Mouse (Mus musculus): ENCODE results near the gene Pcnx2. TPM values are rescaled to one million over a fixed set of nuclear protein-coding genes. Genes with fewer than 3 reads are reported as not detected.
A peak's percentile ranks its signal among the peaks of the same experiment; 100 is the strongest.

The Pcnx2 gene
- total and polyA plus RNA-seq, 3 experiments = not detected

DNA sequence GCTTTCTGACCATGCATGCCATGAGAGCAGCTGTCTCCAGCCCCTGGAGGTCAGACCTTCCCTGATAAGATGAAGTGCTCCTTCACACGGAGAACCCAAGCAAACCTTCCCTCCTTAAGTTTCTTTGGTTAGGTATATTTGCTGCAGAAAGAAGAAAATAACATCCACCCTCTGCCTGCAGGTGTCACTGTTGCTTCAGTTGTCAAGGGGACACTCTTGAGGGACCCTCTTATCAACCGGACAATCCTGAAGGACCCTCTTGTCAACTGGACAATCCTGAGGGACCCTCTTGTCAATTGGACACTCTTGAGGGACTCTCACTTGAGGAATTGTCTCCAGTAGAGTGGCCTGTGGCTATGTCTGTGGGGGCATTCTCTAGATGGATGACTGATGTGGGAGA, 73.4 kb downstream of the Pcnx2 start:
- peaks cover 3% of the 10 kb centered on the region for H3K9me3 ChIP-seq (replicated peaks; ENCODE audit: low read length)
- TF ChIP-seq JUND (conservative IDR thresholded peaks at IDR 0.05; ENCODE audit: low read depth, low read length) (no peak), MAX (IDR thresholded peaks at IDR 0.05; ENCODE audit: low read length) (no peak), ELF1 (IDR thresholded peaks at IDR 0.05; ENCODE audit: low read depth, low read length) (no peak), ZKSCAN1 (IDR thresholded peaks at IDR 0.05; ENCODE audit: borderline replicate concordance, low read depth, low read length) (no peak), CTCF (conservative IDR thresholded peaks at IDR 0.05 in 1 of 2, IDR thresholded peaks at IDR 0.05 in 1 of 2; ENCODE audit: low read depth in 2 of 2, low read length in 2 of 2) (peak in 1 of 2 experiments; percentile 62; a peak in 2 of 4 replicates), E2F4 (IDR thresholded peaks at IDR 0.05; ENCODE audit: insufficient replicate concordance, low read depth, low read length) (no peak), ETS1 (conservative IDR thresholded peaks at IDR 0.05; ENCODE audit: low read depth, low read length) (no peak), SIN3A (IDR thresholded peaks at IDR 0.05; ENCODE audit: low read length) (no peak), MXI1 (IDR thresholded peaks at IDR 0.05; ENCODE audit: low read depth, low read length) (no peak), MYC (IDR thresholded peaks at IDR 0.05; ENCODE audit: low read depth, low read length) (no peak), SMC3 (IDR thresholded peaks at IDR 0.05; ENCODE audit: low read depth, low read length) (peak; percentile 23; the same call in 1 of the 2 replicates), TCF12 (IDR thresholded peaks at IDR 0.05; ENCODE audit: low read depth, low read length) (no peak), RAD21 (IDR thresholded peaks at IDR 0.05; ENCODE audit: low read depth, low read length) (peak; percentile 40), PAX5 (IDR thresholded peaks at IDR 0.05; ENCODE audit: low read length) (no peak), MEF2A (IDR thresholded peaks at IDR 0.05; ENCODE audit: borderline replicate concordance, low read depth, low read length) (no peak)
- H3K4me1 ChIP-seq (ENCODE audit: control insufficient read depth in 1 of 2, insufficient read depth in 2 of 2) = 0 out of 4 replicates have a peak, but pooled peaks cover 0 to 6% of the 10 kb centered on the region in 2 experiments
- no peak overlapping the region for H3K4me2 ChIP-seq (ENCODE audit: insufficient read depth, low read depth, poor library complexity, severe bottlenecking)
- dilution Hi-C loops (cut with MboI; ENCODE audit: extremely low pct_ligation_motif_present, extremely low pct_unique_long_range_greater_than_20kb, low sequenced_read_pairs) = no loop called here
- no peak overlapping the region for H3K9ac ChIP-seq (ENCODE audit: insufficient read depth, low read depth)
- no peaks in the 10 kb centered on the region for H3K79me2 ChIP-seq (replicated peaks; ENCODE audit: control insufficient read depth, extremely low read depth, insufficient read depth, poor library complexity, severe bottlenecking)
- H3K27me3 ChIP-seq (replicated peaks) = peaks cover 38% of the 10 kb centered on the region
- no peaks in the 10 kb centered on the region for H3K36me3 ChIP-seq (replicated peaks in 1 of 2; ENCODE audit: control insufficient read depth in 1 of 2, insufficient read depth in 1 of 2, low read length in 1 of 2)
- no peak overlapping the region for H3K27ac ChIP-seq (ENCODE audit: insufficient read depth, low read depth)
- in situ Hi-C loops (cut with MboI; ENCODE audit: low pct_ligation_motif_present, low pct_unique_long_range_greater_than_20kb, low sequenced_read_pairs) = no loop called here
- no peak overlapping the region for H3K4me3 ChIP-seq (replicated peaks in 1 of 3; ENCODE audit: low read depth in 2 of 3, low read length in 2 of 3, poor library complexity in 1 of 3)
- no peak for DNase-seq (ENCODE audit: extremely low read depth)

DNA sequence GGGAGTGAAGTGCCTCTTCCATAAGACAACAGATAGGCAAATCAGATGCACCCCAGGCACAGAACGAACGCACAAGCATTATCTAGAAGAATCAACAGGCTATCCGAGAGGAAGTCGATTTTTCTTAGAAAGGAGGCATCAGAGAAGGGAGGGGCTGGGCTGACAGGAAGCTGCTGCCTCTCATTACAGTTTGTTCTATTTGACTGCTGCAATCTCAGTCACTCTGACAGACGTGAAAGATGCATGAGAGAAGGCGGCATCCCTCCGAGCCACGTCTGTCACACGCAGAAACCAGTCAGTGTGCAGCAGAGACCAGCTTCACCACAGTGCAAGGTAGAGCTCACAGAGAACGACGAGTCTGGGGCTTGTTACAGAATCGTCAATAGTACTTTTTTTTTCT, 74.4 kb downstream of the Pcnx2 start:
- no peaks in the 10 kb centered on the region for H3K36me3 ChIP-seq (replicated peaks in 1 of 2; ENCODE audit: control insufficient read depth in 1 of 2, insufficient read depth in 1 of 2, low read length in 1 of 2)
- no peaks in the 10 kb centered on the region for H3K79me2 ChIP-seq (replicated peaks; ENCODE audit: control insufficient read depth, extremely low read depth, insufficient read depth, poor library complexity, severe bottlenecking)
- no peak for TF ChIP-seq MAFK (IDR thresholded peaks at IDR 0.05; ENCODE audit: insufficient replicate concordance, low read length)
- TF ChIP-seq MEF2A (IDR thresholded peaks at IDR 0.05; ENCODE audit: borderline replicate concordance, low read depth, low read length) = no peak
- TF ChIP-seq RAD21 (IDR thresholded peaks at IDR 0.05; ENCODE audit: low read depth, low read length) = no peak
- TF ChIP-seq PAX5 (IDR thresholded peaks at IDR 0.05; ENCODE audit: low read length) = no peak
- no peak for TF ChIP-seq HCFC1 (IDR thresholded peaks at IDR 0.05; ENCODE audit: low read depth, low read length)
- no peak for TF ChIP-seq ELF1 (IDR thresholded peaks at IDR 0.05; ENCODE audit: low read depth, low read length)
- TF ChIP-seq TBP (conservative IDR thresholded peaks at IDR 0.05; ENCODE audit: low read depth, low read length) = no peak
- TF ChIP-seq POLR2A (IDR thresholded peaks at IDR 0.05; ENCODE audit: low read depth, low read length) = no peak
- no peak for TF ChIP-seq GABPA (IDR thresholded peaks at IDR 0.05; ENCODE audit: insufficient replicate concordance, low read depth, low read length)
- no peak for TF ChIP-seq TCF12 (IDR thresholded peaks at IDR 0.05; ENCODE audit: low read depth, low read length)
- TF ChIP-seq USF2 (conservative IDR thresholded peaks at IDR 0.05; ENCODE audit: low read depth, low read length) = no peak
- no peak for TF ChIP-seq ZC3H11A (IDR thresholded peaks at IDR 0.05; ENCODE audit: low read depth, low read length)
- TF ChIP-seq POLR2AphosphoS2 (IDR thresholded peaks at IDR 0.05; ENCODE audit: low read depth, low read length) = no peak
- in situ Hi-C loops (cut with MboI; ENCODE audit: low pct_ligation_motif_present, low pct_unique_long_range_greater_than_20kb, low sequenced_read_pairs) (no loop called here), dilution Hi-C loops (cut with MboI; ENCODE audit: extremely low pct_ligation_motif_present, extremely low pct_unique_long_range_greater_than_20kb, low sequenced_read_pairs) (no loop called here)
- H3K9me3 ChIP-seq (replicated peaks; ENCODE audit: low read length) = no peaks in the 10 kb centered on the region
- no peak overlapping the region for H3K4me2 ChIP-seq (ENCODE audit: insufficient read depth, low read depth, poor library complexity, severe bottlenecking)
- 0 out of 4 replicates have a peak, but pooled peaks cover 0 to 3% of the 10 kb centered on the region in 2 experiments for H3K4me1 ChIP-seq (ENCODE audit: control insufficient read depth in 1 of 2, insufficient read depth in 2 of 2)
- H3K9ac ChIP-seq (ENCODE audit: insufficient read depth, low read depth) = no peak overlapping the region
- H3K27ac ChIP-seq (ENCODE audit: insufficient read depth, low read depth) = no peak overlapping the region
- H3K4me3 ChIP-seq (replicated peaks in 1 of 3; ENCODE audit: low read depth in 2 of 3, low read length in 2 of 3, poor library complexity in 1 of 3) = no peak overlapping the region
- H3K27me3 ChIP-seq (replicated peaks) = peaks cover 46% of the 10 kb centered on the region
- DNase-seq (ENCODE audit: extremely low read depth) = no peak
